Mouse (Mus musculus) thymus, adult 2 months (tissue): ENCODE measurements around the gene 1700066M21Rik. TPM values are rescaled to one million over a fixed set of nuclear protein-coding genes. Genes with fewer than 3 reads are reported as not detected.
A peak's percentile ranks its signal among the peaks of the same experiment; 100 is the strongest.

Experiments used
- DNase-seq: peaks from one replicate; pipeline ENCODE4 v3.0.0; 2021
- H3K27ac ChIP-seq: fragments of 200-500 bp; 2 replicates; pipeline ENCODE4 v1.5.1; 2012; ENCODE audit warnings: low read length, control low read depth; ENCODE audit not compliant: control insufficient read depth, insufficient read depth
- H3K27me3 ChIP-seq: fragments of 200-500 bp; 2 replicates; pipeline ENCODE4 v1.6.1; 2012; ENCODE audit warnings: mild to moderate bottlenecking, low read length, moderate library complexity, mixed read lengths; ENCODE audit not compliant: control insufficient read depth, insufficient read depth
- H3K36me3 ChIP-seq: fragments of 200-500 bp; 2 replicates; pipeline ENCODE4 v1.6.1; 2012; ENCODE audit warnings: mild to moderate bottlenecking, low read length, moderate library complexity; ENCODE audit not compliant: control insufficient read depth, insufficient read depth
- H3K4me1 ChIP-seq: fragments of 200-500 bp; replicated peaks from 2 replicates; pipeline ENCODE4 v1.6.1; 2012; ENCODE audit warnings: low read length; ENCODE audit not compliant: control insufficient read depth, insufficient read depth
- H3K4me3 ChIP-seq: fragments of 200-500 bp; 2 replicates; pipeline ENCODE4 v1.5.1; 2012; ENCODE audit warnings: mild to moderate bottlenecking, low read length, control low read depth, moderate library complexity; ENCODE audit not compliant: control insufficient read depth, insufficient read depth
- CTCF ChIP-seq: fragments of 200-500 bp; IDR thresholded peaks from 2 replicates; pipeline ENCODE4 v1.5.1; 2012; ENCODE audit warnings: mild to moderate bottlenecking, control low read depth, low read length, moderate library complexity, borderline replicate concordance; ENCODE audit not compliant: control insufficient read depth, poor library complexity, insufficient read depth; ENCODE audit errors: extremely low read depth
- POLR2A ChIP-seq: fragments of 200-500 bp; IDR thresholded peaks from 2 replicates; pipeline ENCODE4 v1.6.1; 2012; ENCODE audit warnings: mild to moderate bottlenecking, low read length, control low read depth, moderate library complexity; ENCODE audit not compliant: control insufficient read depth, poor library complexity, insufficient read depth; ENCODE audit errors: extremely low read depth
- WGBS: fragments of 180-500 bp; shearing (Covaris S2); methylation state at CpG from one replicate; pipeline ENCODE4 v1.1.7; 2018; 5-methylcytosine and 5-hydroxymethylcytosine counted together
- polyA plus RNA-seq: library from polyadenylated mRNA; depleted of rRNA; stranded (reverse); fragments of >200 nt; gene quantifications from 2 replicates; pipeline ENCODE4 v1.2.3, GENCODE M21; 2012

The 1700066M21Rik gene
- polyA plus RNA-seq, 1 experiment = 22.9 TPM

DNA sequence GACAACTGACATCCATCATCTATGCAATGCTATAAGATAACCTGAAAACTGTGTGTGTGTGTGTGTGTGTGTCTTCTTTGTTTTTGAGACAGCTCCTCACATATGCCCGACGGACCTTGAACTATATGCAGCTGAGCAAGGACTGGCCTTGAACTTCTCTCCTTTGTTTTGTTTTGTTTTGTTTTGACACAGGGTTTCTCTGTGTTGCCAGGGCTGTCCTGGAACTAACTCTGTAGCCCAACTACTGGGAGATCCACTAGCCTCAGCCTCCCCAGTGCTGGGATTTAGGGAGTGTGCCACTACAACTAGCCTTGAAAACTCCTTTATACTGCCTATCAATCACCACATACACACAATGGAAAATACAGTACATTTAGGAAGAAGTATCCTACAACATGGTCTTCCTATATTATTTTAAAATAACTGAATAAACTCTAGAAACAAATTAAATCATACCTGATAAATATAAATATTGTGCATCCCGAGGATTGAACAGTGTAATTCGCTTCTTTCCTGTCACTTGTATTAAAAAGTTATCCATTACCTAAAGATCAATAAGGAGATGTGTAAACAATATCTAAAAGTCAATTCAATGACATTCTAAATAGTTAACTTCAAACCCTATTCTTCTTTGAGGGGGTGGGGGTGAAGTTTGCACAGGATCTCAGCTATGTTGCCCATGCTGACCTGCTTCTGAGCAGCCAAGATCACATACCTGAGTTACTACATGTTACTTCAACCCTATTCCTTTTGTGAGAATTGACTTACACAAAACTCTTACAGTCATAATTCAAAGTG lies 13.8 kb downstream of the 1700066M21Rik start:
- DNase-seq = no peak
- Histone ChIP-seq H3K4me3 (no peak overlapping the region), H3K36me3 (peaks cover 23% of the 10 kb centered on the region; the same call in 1 of the 2 replicates), H3K4me1 (no peaks in the 10 kb centered on the region), H3K27me3 (no peaks in the 10 kb centered on the region), H3K27ac (no peak overlapping the region)
- TF ChIP-seq CTCF (no peak), POLR2A (no peak)
- WGBS = 96% methylated on average over 4 of the region's 4 CpGs

DNA sequence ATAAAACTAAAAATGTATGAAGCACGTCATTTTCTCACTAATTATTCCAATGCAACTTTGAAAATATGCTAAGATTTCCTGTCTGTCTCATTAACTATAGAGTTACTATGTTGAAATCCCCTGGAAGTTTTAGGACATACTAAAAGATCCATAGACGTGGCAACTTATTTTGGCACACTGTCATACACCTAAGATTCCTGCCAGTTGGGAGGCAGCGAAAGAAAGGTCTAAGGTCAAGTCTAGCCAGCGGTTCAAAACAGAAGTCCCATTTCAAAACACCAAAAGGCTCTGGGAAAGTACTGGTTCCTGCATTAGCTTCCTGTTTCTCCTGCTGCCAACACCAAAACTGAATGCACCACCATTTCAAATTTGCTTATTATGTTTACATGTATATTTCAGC lies 15.0 kb downstream of the 1700066M21Rik start:
- Histone ChIP-seq H3K27ac (no peak overlapping the region), H3K4me1 (no peaks in the 10 kb centered on the region), H3K4me3 (no peak overlapping the region), H3K27me3 (no peaks in the 10 kb centered on the region), H3K36me3 (peaks cover 26% of the 10 kb centered on the region; the same call in 1 of the 2 replicates)
- no peak for DNase-seq
- no peak for TF ChIP-seq CTCF
- TF ChIP-seq POLR2A = no peak
- WGBS = 93% methylated on average over 4 of the region's 4 CpGs

DNA sequence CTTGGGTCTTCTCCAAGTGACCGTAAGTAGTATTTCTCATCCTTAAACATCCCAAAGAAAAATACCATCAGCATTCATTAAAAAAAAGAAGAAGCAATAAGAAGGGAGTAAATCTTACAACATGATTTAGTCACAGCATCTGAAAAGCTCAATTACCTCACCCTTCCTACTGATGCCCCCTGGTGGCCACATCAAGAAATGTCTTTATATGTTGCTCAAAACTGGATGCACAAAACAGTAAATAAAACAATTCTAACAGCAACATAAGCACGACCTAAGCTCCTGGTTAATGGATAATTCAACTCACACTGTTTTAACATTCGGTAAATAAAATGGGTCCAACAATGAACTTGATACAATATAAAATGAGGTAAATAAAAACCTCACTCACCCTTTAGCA lies 16.6 kb downstream of the 1700066M21Rik start:
- Histone ChIP-seq H3K27ac (no peak overlapping the region), H3K36me3 (peaks cover 15% of the 10 kb centered on the region; the same call in 1 of the 2 replicates), H3K4me1 (no peaks in the 10 kb centered on the region), H3K27me3 (no peaks in the 10 kb centered on the region), H3K4me3 (no peak overlapping the region)
- DNase-seq = peak; percentile 54
- 66% methylated on average over 3 of the region's 3 CpGs for WGBS
- TF ChIP-seq CTCF (no peak), POLR2A (no peak)

DNA sequence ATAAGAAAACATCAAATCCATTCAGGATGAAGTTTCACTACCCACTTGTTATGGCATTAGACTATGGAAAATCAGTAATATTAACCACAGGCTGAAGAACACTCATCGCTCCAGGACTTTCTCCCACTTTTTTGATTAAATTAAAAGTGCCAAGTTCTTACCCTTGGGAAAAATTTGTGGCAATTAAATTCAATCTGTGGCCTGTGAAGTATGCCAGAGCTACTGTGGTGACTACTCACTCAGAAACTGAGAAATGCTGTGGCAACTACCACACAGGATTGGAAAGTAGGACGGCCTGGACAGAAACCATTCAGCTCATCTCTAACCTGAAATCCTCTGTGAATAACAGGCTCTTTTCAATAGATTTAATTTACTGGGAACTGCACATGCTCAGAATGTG lies 22.9 kb downstream of the 1700066M21Rik start:
- WGBS = 97% methylated on average over 2 of the region's 2 CpGs
- TF ChIP-seq CTCF (no peak), POLR2A (no peak)
- no peaks in the 10 kb centered on the region for H3K4me1 ChIP-seq
- H3K4me3 ChIP-seq = no peak overlapping the region
- H3K27me3 ChIP-seq = no peaks in the 10 kb centered on the region
- H3K36me3 ChIP-seq = peaks cover 15% of the 10 kb centered on the region
- no peak for DNase-seq
- no peak overlapping the region for H3K27ac ChIP-seq

DNA sequence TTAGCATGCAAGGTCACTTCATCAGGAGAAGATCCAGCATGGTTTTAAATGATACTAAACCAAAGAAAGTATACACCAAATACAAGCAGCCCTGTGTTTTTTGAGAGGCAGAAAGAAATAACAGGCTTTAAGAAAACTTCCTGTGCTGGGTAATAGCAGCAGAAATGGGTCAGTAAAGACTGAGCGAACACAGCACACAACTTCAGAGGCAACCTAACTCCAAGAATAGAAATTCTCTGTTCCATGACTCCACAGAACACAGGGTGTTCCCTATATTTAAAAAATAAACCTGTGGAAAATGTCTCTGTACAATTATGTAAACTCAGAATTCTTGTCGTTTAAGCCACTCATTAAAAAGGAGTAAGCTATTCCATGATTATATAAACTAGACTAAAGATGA lies 23.5 kb downstream of the 1700066M21Rik start:
- H3K27ac ChIP-seq = no peak overlapping the region
- WGBS = 91% methylated on average over 2 of the region's 2 CpGs
- no peak for DNase-seq
- H3K36me3 ChIP-seq = peaks cover 15% of the 10 kb centered on the region
- TF ChIP-seq CTCF (no peak), POLR2A (no peak)
- peaks cover 2% of the 10 kb centered on the region; the same call in 1 of the 2 replicates for H3K4me1 ChIP-seq
- no peak overlapping the region for H3K4me3 ChIP-seq
- no peaks in the 10 kb centered on the region for H3K27me3 ChIP-seq

DNA sequence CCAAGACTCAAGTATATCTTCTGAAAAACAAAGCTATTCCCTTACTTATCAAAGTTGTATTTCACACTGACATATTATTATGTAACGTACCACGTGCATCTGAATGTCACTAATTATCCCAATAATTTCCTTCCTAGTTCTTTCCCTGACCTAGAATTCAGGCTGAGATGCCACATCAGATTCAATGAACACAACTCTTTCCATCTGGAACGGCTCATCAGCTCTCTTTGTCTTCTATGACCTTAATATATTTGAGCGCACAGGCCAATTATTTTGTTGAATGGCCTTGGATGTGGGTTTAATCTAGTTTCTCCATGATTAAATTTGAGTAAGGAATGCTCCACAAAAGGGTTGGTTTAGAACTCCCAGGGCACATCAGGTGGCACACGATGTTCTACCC lies 24.7 kb downstream of the 1700066M21Rik start:
- no peak for DNase-seq
- Histone ChIP-seq H3K4me3 (no peak overlapping the region), H3K27ac (no peak overlapping the region), H3K4me1 (peaks cover 5% of the 10 kb centered on the region; the same call in 1 of the 2 replicates), H3K36me3 (peaks cover 10% of the 10 kb centered on the region; the same call in 1 of the 2 replicates), H3K27me3 (no peaks in the 10 kb centered on the region)
- 96% methylated on average over 5 of the region's 5 CpGs for WGBS
- TF ChIP-seq CTCF (no peak), POLR2A (no peak)
